Mouse (Mus musculus) heart, adult 2 months (tissue): Measurements from ENCODE around the gene Zc3h6.

Experiments used
- CTCF ChIP-seq: fragments of 200-600 bp; IDR thresholded peaks from 2 replicates; pipeline ENCODE4 v1.8.1; 2022; ENCODE audit warnings: antibody characterized with exemption, mild to moderate bottlenecking, moderate library complexity
- EP300 ChIP-seq: fragments of 200-500 bp; IDR thresholded peaks from 2 replicates; pipeline ENCODE4 v1.6.1; 2011; ENCODE audit warnings: low read depth, low read length, control low read depth; ENCODE audit not compliant: insufficient read depth
- POLR2A ChIP-seq: fragments of 200-500 bp; IDR thresholded peaks from 2 replicates; pipeline ENCODE4 v1.6.1; 2011; ENCODE audit warnings: mild to moderate bottlenecking, low read depth, low read length, control low read depth; ENCODE audit not compliant: insufficient read depth

DNA sequence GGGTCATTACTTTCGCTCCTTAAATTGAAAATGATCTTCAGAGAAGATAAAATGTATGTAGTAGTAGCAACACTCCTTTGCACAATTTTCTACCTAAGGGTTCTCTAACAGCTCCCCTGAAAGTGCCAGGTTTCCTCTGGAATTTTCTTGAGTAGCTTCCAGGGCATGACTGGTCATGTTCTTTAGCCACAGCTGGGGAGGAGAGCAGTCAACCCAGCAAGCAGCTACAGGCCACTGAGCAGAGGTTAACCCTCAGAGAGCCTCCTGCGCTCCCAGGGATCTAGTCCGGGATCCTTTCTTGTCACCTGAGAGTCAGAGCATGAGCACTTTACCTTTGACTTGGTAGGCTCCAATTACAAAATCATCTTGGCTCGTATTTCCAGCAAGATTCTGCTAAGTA lies 42.4 kb upstream of the Zc3h6 start:
- TF ChIP-seq CTCF (no peak), POLR2A (no peak), EP300 (no peak)
